Mouse (Mus musculus) small intestine, adult 2 months (tissue): Measurements from ENCODE around the gene Tmcc1.

Experiments
- CTCF ChIP-seq: fragments of 200-500 bp; IDR thresholded peaks from 2 replicates; pipeline ENCODE4 v1.5.1; 2012; ENCODE audit warnings: low read depth, mild to moderate bottlenecking, control low read depth, inconsistent platforms, low read length, moderate library complexity, mixed read lengths; ENCODE audit not compliant: insufficient replicate concordance, insufficient read length; ENCODE audit errors: extremely low read depth
- POLR2A ChIP-seq: fragments of 200-500 bp; IDR thresholded peaks from 2 replicates; pipeline ENCODE4 v1.6.1; 2012; ENCODE audit warnings: low read depth, mild to moderate bottlenecking, control low read depth, inconsistent platforms, low read length, moderate library complexity

DNA sequence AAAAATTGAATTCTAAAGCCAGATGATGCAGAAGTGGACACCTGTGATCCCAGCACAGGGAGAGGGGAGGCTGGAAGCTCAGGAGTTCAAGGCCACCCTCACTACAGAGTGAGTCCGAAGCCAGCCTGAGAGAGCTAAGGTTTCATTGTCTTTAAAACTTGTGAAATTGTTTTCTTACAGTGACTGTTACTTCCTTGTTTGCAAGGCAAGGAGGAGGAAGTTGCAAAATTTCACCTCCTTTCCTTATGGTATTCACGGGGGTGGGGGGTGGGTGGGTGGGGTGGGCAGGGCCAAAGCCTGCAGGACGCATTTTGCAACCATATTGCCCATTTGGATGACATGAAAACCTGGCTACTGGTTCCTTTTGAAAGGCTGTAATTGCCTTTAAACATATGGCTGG is 179.6 kb downstream of the Tmcc1 start:
- no peak for TF ChIP-seq CTCF
- TF ChIP-seq POLR2A = no peak
